Mouse (Mus musculus) lung, postnatal 0 days (tissue): ENCODE results near the gene Olfr507.

ENCODE experiments used
- CTCF ChIP-seq: IDR thresholded peaks from 2 replicates; pipeline ENCODE4 v1.5.1; 2016; ENCODE audit warnings: antibody characterized with exemption, mild to moderate bottlenecking
- EP300 ChIP-seq: IDR thresholded peaks from 2 replicates; pipeline ENCODE4 v1.6.1; 2016; ENCODE audit warnings: antibody characterized with exemption, mild to moderate bottlenecking, control low read depth

DNA sequence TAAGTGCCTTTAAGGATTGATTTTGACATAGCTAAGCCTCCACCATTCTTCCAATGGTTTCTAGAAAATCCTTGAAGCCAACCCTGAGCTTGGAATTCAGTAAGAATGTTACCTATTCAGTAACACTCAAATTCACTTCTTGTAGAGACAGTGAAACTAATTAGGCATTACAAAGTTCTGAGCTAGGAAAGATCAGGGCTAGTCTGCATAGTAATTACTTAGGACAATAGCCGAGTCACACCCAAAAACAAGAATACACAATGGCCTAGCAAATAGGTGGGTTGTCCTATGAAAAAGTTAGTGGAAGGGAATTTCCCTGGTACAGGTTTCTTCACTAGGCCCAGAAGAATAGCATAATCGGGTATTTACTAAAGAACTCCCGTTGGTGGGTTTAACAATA is 40.8 kb downstream of the Olfr507 start:
- TF ChIP-seq CTCF, result no peak
- TF ChIP-seq EP300, result no peak
